Mouse (Mus musculus) olfactory bulb, adult 2 months (tissue): ENCODE data around the gene Chst10.

Experiments used
- CTCF ChIP-seq: fragments of 200-500 bp; IDR thresholded peaks from 2 replicates; pipeline ENCODE4 v1.5.1; 2012; ENCODE audit warnings: low read depth, mild to moderate bottlenecking, low read length, moderate library complexity; ENCODE audit not compliant: insufficient read depth
- POLR2A ChIP-seq: fragments of 200-500 bp; IDR thresholded peaks from 2 replicates; pipeline ENCODE4 v1.6.1; 2012; ENCODE audit warnings: mild to moderate bottlenecking, low read depth, low read length, moderate library complexity; ENCODE audit not compliant: insufficient read depth

GRCm38 (mm10) chr1:38885956-38886355 lies 12.0 kb downstream of the Chst10 start:
- TF ChIP-seq POLR2A (no peak), CTCF (no peak)
